Mouse (Mus musculus) forebrain, embryonic 14.5 days (tissue): ENCODE data around the gene Ildr1. TPM values are rescaled to one million over a fixed set of nuclear protein-coding genes. Genes with fewer than 3 reads are reported as not detected.

ENCODE experiments used
- ATAC-seq: fragments of 200-750 bp; cut with Nextera tagmentation; 2 replicates; pipeline ENCODE4 v1.8.0; 2017; ENCODE audit warnings: mild to moderate bottlenecking, moderate library complexity
- DNase-seq: peaks from one replicate; pipeline ENCODE4 v3.0.0-alpha.2; 2015; ENCODE audit warnings: low spot score
- H3K27ac ChIP-seq: fragments of 300-500 bp; sonication (generic); 2 replicates; pipeline ENCODE4 v1.5.1; 2014; ENCODE audit warnings: low read depth, mild to moderate bottlenecking, control low read depth, low read length, moderate library complexity
- H3K27me3 ChIP-seq: fragments of 300-500 bp; sonication (generic); replicated peaks from 2 replicates; pipeline ENCODE4 v1.6.1; 2014; ENCODE audit warnings: low read length, control low read depth, mixed read lengths; ENCODE audit not compliant: control insufficient read depth, insufficient read depth
- H3K36me3 ChIP-seq: fragments of 300-500 bp; sonication (generic); 2 replicates; pipeline ENCODE4 v1.6.1; 2014; ENCODE audit warnings: low read length, control low read depth; ENCODE audit not compliant: control insufficient read depth, insufficient read depth
- H3K4me1 ChIP-seq: fragments of 300-500 bp; sonication (generic); 2 replicates; pipeline ENCODE4 v1.6.1; 2014; ENCODE audit warnings: antibody characterized with exemption, low read length, control low read depth; ENCODE audit not compliant: control insufficient read depth, insufficient read depth
- H3K4me2 ChIP-seq: fragments of 300-500 bp; sonication (generic); 2 replicates; pipeline ENCODE4 v1.6.1; 2014; ENCODE audit warnings: mild to moderate bottlenecking, control low read depth, low read length
- H3K4me3 ChIP-seq: fragments of 300-500 bp; sonication (generic); 2 replicates; pipeline ENCODE4 v1.5.1; 2014; ENCODE audit warnings: low read depth, low read length, control low read depth
- H3K9ac ChIP-seq: fragments of 300-500 bp; sonication (generic); 2 replicates; pipeline ENCODE4 v1.6.1; 2014; ENCODE audit warnings: mild to moderate bottlenecking, low read length, control low read depth, moderate library complexity
- H3K9me3 ChIP-seq: fragments of 300-500 bp; sonication (generic); replicated peaks from 2 replicates; pipeline ENCODE4 v1.6.1; 2016; ENCODE audit warnings: low read length, control low read depth, mixed read lengths; ENCODE audit not compliant: control insufficient read depth
- WGBS: fragments of 180-500 bp; shearing (Covaris S2); extraction: QIAGEN DNeasy Blood & Tissue Kit; methylation state at CpG from one replicate; pipeline ENCODE4 v1.1.7; 2014; 5-methylcytosine and 5-hydroxymethylcytosine counted together
- polyA plus RNA-seq: library from polyadenylated mRNA; unstranded; fragments of >200 nt; fragmentation: Nextera tagmentation; extraction: Ambion mirVana; gene quantifications from 2 replicates; pipeline ENCODE4 v1.2.1, GENCODE M21; 2014

The Ildr1 gene
- polyA plus RNA-seq, 1 experiment from 2014 or later, result not detected

- Histone ChIP-seq H3K9me3 (no peaks in the 10 kb centered on the region), H3K27me3 (no peaks in the 10 kb centered on the region), H3K36me3 (no peaks in the 10 kb centered on the region), H3K4me1 (no peaks in the 10 kb centered on the region), H3K4me3 (no peak overlapping the region), H3K4me2 (no peak overlapping the region), H3K27ac (no peak overlapping the region), H3K9ac (no peak overlapping the region)
- WGBS, result 93% methylated on average over 12 of the region's 12 CpGs
- no peak for DNase-seq
- ATAC-seq, result no peak
Measured at GRCm38 (mm10) chr16:36711760-36712159, 18.0 kb downstream of the Ildr1 start.

GRCm38 (mm10) chr16:36717481-36717880, 23.7 kb downstream of the Ildr1 start:
- WGBS, result 93% methylated on average over 4 of the region's 4 CpGs
- Histone ChIP-seq H3K27me3 (no peaks in the 10 kb centered on the region), H3K9me3 (no peaks in the 10 kb centered on the region), H3K9ac (no peak overlapping the region), H3K4me1 (no peaks in the 10 kb centered on the region), H3K36me3 (no peaks in the 10 kb centered on the region), H3K4me3 (no peak overlapping the region), H3K27ac (no peak overlapping the region), H3K4me2 (no peak overlapping the region)
- no peak for DNase-seq
- ATAC-seq, result no peak

- Histone ChIP-seq H3K4me2 (no peak overlapping the region), H3K4me1 (no peaks in the 10 kb centered on the region), H3K27ac (no peak overlapping the region), H3K4me3 (no peak overlapping the region), H3K27me3 (no peaks in the 10 kb centered on the region), H3K9ac (no peak overlapping the region), H3K9me3 (no peaks in the 10 kb centered on the region), H3K36me3 (no peaks in the 10 kb centered on the region)
- ATAC-seq (no peak), DNase-seq (no peak)
Measured at GRCm38 (mm10) chr16:36718637-36719036, 24.9 kb downstream of the Ildr1 start.

- 52% methylated on average over 13 of the region's 13 CpGs for WGBS
- no peaks in the 10 kb centered on the region for H3K9me3 ChIP-seq
- H3K9ac ChIP-seq, result no peak overlapping the region
- ATAC-seq (no peak; the same call in 1 of the 2 replicates), DNase-seq (peak; percentile 13)
- no peaks in the 10 kb centered on the region for H3K27me3 ChIP-seq
- H3K4me2 ChIP-seq, result no peak overlapping the region
- H3K4me3 ChIP-seq, result no peak overlapping the region
- H3K4me1 ChIP-seq, result no peaks in the 10 kb centered on the region
- no peaks in the 10 kb centered on the region for H3K36me3 ChIP-seq
- no peak overlapping the region for H3K27ac ChIP-seq
Measured at GRCm38 (mm10) chr16:36720194-36721055, 26.6 kb downstream of the Ildr1 start.

- Histone ChIP-seq H3K27ac (no peak overlapping the region), H3K36me3 (no peaks in the 10 kb centered on the region), H3K9me3 (no peaks in the 10 kb centered on the region), H3K4me3 (no peak overlapping the region), H3K27me3 (no peaks in the 10 kb centered on the region), H3K4me1 (no peaks in the 10 kb centered on the region), H3K9ac (no peak overlapping the region), H3K4me2 (no peak overlapping the region)
- DNase-seq (no peak), ATAC-seq (no peak)
- 16% methylated on average over 4 of the region's 4 CpGs for WGBS
Measured at GRCm38 (mm10) chr16:36722739-36723138, 29.0 kb downstream of the Ildr1 start.

GRCm38 (mm10) chr16:36723880-36724443, 30.2 kb downstream of the Ildr1 start:
- peak; percentile 53 for DNase-seq
- WGBS, result 64% methylated on average over 3 of the region's 3 CpGs
- no peak for ATAC-seq

GRCm38 (mm10) chr16:36728959-36729358, 35.2 kb downstream of the Ildr1 start:
- no peak for DNase-seq
- Histone ChIP-seq H3K4me3 (no peak overlapping the region), H3K9ac (no peak overlapping the region), H3K27me3 (no peaks in the 10 kb centered on the region), H3K36me3 (no peaks in the 10 kb centered on the region), H3K4me2 (no peak overlapping the region), H3K9me3 (no peaks in the 10 kb centered on the region), H3K27ac (no peak overlapping the region), H3K4me1 (no peaks in the 10 kb centered on the region)
- WGBS, result 91% methylated on average over 2 of the region's 2 CpGs
- ATAC-seq, result no peak

More at GRCm38 (mm10) chr16:36723880-36724443, 30.2 kb downstream of the Ildr1 start:
- Histone ChIP-seq H3K4me3 (no peak overlapping the region), H3K9me3 (no peaks in the 10 kb centered on the region), H3K27ac (no peak overlapping the region), H3K4me1 (no peaks in the 10 kb centered on the region), H3K4me2 (no peak overlapping the region), H3K9ac (no peak overlapping the region), H3K27me3 (no peaks in the 10 kb centered on the region), H3K36me3 (no peaks in the 10 kb centered on the region)

GRCm38 (mm10) chr16:36732572-36732971, 38.8 kb downstream of the Ildr1 start:
- H3K4me2 ChIP-seq, result no peak overlapping the region
- H3K36me3 ChIP-seq, result no peaks in the 10 kb centered on the region
- H3K27me3 ChIP-seq, result no peaks in the 10 kb centered on the region
- H3K4me3 ChIP-seq, result no peak overlapping the region
- ATAC-seq (no peak), DNase-seq (no peak)
- H3K9ac ChIP-seq, result no peak overlapping the region
- no peaks in the 10 kb centered on the region for H3K9me3 ChIP-seq
- no peaks in the 10 kb centered on the region for H3K4me1 ChIP-seq
- H3K27ac ChIP-seq, result no peak overlapping the region

GRCm38 (mm10) chr16:36733827-36734226, 40.0 kb downstream of the Ildr1 start:
- DNase-seq, result peak; percentile 65

More at GRCm38 (mm10) chr16:36733827-36734226, 40.0 kb downstream of the Ildr1 start:
- ATAC-seq, result peak; percentile 32; the same call in 1 of the 2 replicates
- H3K9ac ChIP-seq, result no peak overlapping the region
- no peaks in the 10 kb centered on the region for H3K4me1 ChIP-seq
- no peak overlapping the region for H3K4me3 ChIP-seq
- no peaks in the 10 kb centered on the region for H3K36me3 ChIP-seq
- H3K9me3 ChIP-seq, result no peaks in the 10 kb centered on the region
- H3K27ac ChIP-seq, result no peak overlapping the region
- WGBS, result 54% methylated on average over 1 of the region's 1 CpGs
- H3K4me2 ChIP-seq, result no peak overlapping the region
- no peaks in the 10 kb centered on the region for H3K27me3 ChIP-seq
